Mouse (Mus musculus) stomach, embryonic 15.5 days (tissue): Measurements from ENCODE around the gene Nat10. TPM values are rescaled to one million over a fixed set of nuclear protein-coding genes. Genes with fewer than 3 reads are reported as not detected.

Source experiments
- ATAC-seq: fragments of 200-750 bp; cut with Nextera tagmentation; 2 replicates; pipeline ENCODE4 v1.8.0; 2017; ENCODE audit warnings: low read depth, moderate number of reproducible peaks, moderate TSS enrichment; ENCODE audit not compliant: insufficient read depth, low FRiP score
- H3K27ac ChIP-seq: fragments of 300-500 bp; sonication (generic); 2 replicates; pipeline ENCODE4 v1.5.1; 2015; ENCODE audit warnings: mild to moderate bottlenecking, inconsistent platforms
- H3K27me3 ChIP-seq: fragments of 300-500 bp; sonication (generic); replicated peaks from 2 replicates; pipeline ENCODE4 v1.6.1; 2015; ENCODE audit warnings: inconsistent platforms
- H3K36me3 ChIP-seq: fragments of 300-500 bp; sonication (generic); 2 replicates; pipeline ENCODE4 v1.6.1; 2015; ENCODE audit warnings: inconsistent platforms
- H3K4me1 ChIP-seq: fragments of 300-500 bp; sonication (generic); 2 replicates; pipeline ENCODE4 v1.6.1; 2015; ENCODE audit warnings: inconsistent platforms
- H3K4me2 ChIP-seq: fragments of 300-500 bp; sonication (generic); 2 replicates; pipeline ENCODE4 v1.6.1; 2015; ENCODE audit warnings: mild to moderate bottlenecking, inconsistent platforms
- H3K4me3 ChIP-seq: fragments of 300-500 bp; sonication (generic); replicated peaks from 2 replicates; pipeline ENCODE4 v1.5.1; 2015; ENCODE audit warnings: inconsistent platforms
- H3K9ac ChIP-seq: fragments of 300-500 bp; sonication (generic); 2 replicates; pipeline ENCODE4 v1.6.1; 2015; ENCODE audit warnings: inconsistent platforms
- H3K9me3 ChIP-seq: fragments of 300-500 bp; sonication (generic); 2 replicates; pipeline ENCODE4 v1.6.1; 2016; ENCODE audit warnings: inconsistent platforms
- WGBS: fragments of 180-500 bp; shearing (Covaris S2); methylation state at CpG from one replicate; pipeline ENCODE4 v1.1.7; 2015; 5-methylcytosine and 5-hydroxymethylcytosine counted together
- polyA plus RNA-seq: library from polyadenylated mRNA; unstranded; fragments of >200 nt; fragmentation: Nextera tagmentation; extraction: Ambion mirVana; gene quantifications from 2 replicates; pipeline ENCODE4 v1.2.1, GENCODE M21; 2015

Gene Nat10
- polyA plus RNA-seq, 1 experiment from 2014 or later = 25.0 TPM

DNA sequence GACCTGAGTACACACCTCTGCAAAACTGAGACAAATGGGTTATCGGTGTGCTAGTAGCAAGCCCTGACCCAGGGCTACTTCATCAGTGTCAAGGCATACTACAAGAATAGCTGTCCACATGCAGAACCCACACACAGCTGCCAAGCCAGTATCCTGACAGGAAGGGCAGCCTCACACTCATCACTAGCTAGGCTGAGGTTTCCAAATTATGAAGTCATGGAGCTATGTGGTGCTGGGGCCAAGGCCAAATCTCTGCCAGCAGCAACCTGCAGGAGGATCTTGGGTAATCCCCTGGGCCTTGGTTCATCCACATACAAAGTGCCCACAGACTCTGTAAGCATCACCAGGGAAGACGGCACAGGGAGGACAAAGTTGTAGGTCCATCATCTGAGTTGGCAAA lies 17.5 kb downstream of the Nat10 start:
- Histone ChIP-seq H3K9ac (no peak overlapping the region), H3K4me2 (no peak overlapping the region), H3K27ac (no peak overlapping the region), H3K9me3 (no peaks in the 10 kb centered on the region), H3K4me1 (no peaks in the 10 kb centered on the region), H3K4me3 (no peak overlapping the region), H3K27me3 (no peaks in the 10 kb centered on the region), H3K36me3 (peaks cover 11% of the 10 kb centered on the region; the same call in 1 of the 2 replicates)
- no peak for ATAC-seq
- WGBS = 94% methylated on average over 2 of the region's 2 CpGs

DNA sequence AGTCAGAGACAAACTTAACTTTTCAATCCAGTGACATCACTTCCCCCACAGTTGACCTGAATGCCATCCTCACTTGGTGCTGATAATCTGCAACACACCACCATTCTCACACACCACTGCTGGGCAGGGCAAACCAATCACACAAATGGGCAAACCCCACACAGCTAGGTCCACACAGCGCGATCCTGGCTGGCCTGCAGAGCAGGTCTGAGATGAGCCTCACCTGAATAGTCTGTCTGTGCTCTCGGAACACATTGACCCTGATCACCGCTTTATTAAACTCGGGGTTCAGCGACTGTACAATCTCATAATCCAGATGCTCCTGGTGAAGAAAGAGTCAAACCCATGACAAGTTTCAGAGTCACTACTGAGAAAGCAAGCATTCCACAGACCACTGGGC lies 18.2 kb downstream of the Nat10 start:
- Histone ChIP-seq H3K36me3 (peaks cover 11% of the 10 kb centered on the region; the same call in 1 of the 2 replicates), H3K4me2 (no peak overlapping the region), H3K4me3 (no peak overlapping the region), H3K27me3 (no peaks in the 10 kb centered on the region), H3K27ac (no peak overlapping the region), H3K4me1 (no peaks in the 10 kb centered on the region), H3K9ac (no peak overlapping the region), H3K9me3 (no peaks in the 10 kb centered on the region)
- WGBS = 96% methylated on average over 6 of the region's 6 CpGs
- no peak for ATAC-seq

DNA sequence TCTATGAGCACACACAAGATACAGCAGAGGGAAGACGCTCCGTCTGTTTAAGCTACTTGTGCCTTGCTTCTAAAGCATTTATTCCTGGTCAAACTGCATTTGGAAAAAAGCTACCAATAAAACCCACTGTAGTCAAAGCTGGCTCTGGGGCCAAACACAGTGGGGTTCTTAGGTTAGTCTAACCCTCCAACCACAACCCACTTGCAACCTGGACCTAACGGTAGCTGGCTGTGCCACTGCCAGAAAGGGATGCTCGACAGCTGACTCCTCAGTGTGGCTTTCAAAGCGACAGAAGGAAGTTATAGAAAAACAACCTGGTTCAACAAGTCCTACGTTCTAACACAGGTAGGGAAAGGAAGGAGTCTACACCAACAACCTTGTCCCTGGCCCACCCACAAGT lies 29.6 kb downstream of the Nat10 start:
- Histone ChIP-seq H3K36me3 (peaks cover 17% of the 10 kb centered on the region), H3K27ac (no peak overlapping the region)
- WGBS = 91% methylated on average over 6 of the region's 6 CpGs

DNA sequence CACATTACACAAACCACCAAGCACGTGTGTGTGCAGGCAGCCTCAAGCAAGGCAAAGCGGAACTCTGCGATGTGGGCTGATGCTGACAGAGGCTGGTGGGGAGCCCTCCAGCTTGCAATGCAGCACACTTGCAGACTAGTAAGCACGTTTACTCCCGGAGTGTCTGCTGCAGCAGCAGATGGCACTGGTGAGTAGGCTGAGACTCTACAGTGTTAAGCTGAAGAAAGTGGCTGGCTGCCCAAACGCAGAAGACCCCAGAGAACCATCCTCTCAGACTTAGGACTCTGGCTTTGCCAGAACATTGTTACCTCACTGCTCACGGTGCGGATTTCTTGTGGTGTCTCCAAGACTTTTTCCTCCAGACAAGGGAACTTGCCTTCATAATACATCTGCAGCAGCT lies 30.1 kb downstream of the Nat10 start:
- no peaks in the 10 kb centered on the region for H3K4me1 ChIP-seq
- no peak overlapping the region for H3K4me3 ChIP-seq
- no peak overlapping the region for H3K4me2 ChIP-seq
- H3K9me3 ChIP-seq = no peaks in the 10 kb centered on the region
- no peak overlapping the region for H3K27ac ChIP-seq
- H3K36me3 ChIP-seq = peaks cover 17% of the 10 kb centered on the region
- no peak overlapping the region for H3K9ac ChIP-seq
- ATAC-seq = no peak
- no peaks in the 10 kb centered on the region for H3K27me3 ChIP-seq
- 83% methylated on average over 8 of the region's 8 CpGs for WGBS

More for the DNA sequence above, 29.6 kb downstream of the Nat10 start:
- H3K4me3 ChIP-seq = no peak overlapping the region
- H3K9ac ChIP-seq = no peak overlapping the region
- no peaks in the 10 kb centered on the region for H3K9me3 ChIP-seq
- no peaks in the 10 kb centered on the region for H3K4me1 ChIP-seq
- ATAC-seq = no peak
- no peak overlapping the region for H3K4me2 ChIP-seq
- H3K27me3 ChIP-seq = no peaks in the 10 kb centered on the region

DNA sequence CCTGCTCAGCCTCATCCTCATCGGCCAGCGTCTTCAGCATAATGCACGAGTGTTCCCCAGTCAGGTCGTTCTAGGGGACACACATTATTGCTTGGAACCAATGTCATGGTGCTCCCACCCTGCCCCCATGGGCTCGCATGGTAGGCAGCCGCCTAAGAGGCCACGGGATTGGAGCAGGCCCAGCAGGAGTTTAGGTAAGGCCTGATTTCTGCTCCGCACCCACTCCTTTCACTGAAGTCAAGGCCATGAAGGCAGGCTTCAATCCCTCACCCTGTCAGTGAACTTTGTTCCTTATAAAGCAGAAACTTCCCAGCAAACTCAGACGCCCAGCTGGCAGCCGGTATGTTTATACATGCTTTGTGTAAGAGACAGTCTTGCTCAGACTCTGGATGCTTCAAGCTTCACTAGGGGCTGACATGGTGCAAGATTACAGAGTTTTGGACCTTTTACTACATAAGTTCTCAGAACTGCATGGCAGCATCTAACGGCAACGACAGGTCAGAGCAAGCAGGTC lies 33.0 kb downstream of the Nat10 start:
- WGBS = 70% methylated on average over 12 of the region's 12 CpGs
- Histone ChIP-seq H3K4me2 (no peak overlapping the region), H3K27ac (peak overlapping the region; percentile 7; the same call in 1 of the 2 replicates), H3K9me3 (no peaks in the 10 kb centered on the region), H3K9ac (no peak overlapping the region), H3K27me3 (no peaks in the 10 kb centered on the region), H3K4me1 (no peaks in the 10 kb centered on the region), H3K36me3 (peaks cover 28% of the 10 kb centered on the region), H3K4me3 (no peak overlapping the region)
- ATAC-seq = no peak

DNA sequence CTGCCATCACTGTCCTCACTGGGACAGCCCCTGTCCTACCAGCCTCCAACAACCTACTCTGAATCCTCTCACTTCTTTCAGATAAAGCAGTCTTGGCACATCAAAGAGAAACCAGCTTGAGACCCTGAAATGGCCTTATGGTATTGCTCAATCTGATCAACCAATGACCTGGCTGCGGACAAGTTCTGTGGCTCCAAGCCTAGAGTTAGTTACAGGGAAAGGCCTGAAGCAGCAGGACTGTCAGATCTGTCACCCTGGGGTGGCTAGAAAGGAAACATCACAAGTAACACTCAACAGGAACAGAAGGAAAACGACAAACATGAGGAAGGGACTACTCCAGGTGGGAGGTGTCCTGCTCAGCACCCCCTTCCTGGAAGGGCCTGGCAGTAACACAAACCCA lies 36.5 kb downstream of the Nat10 start:
- no peaks in the 10 kb centered on the region for H3K4me1 ChIP-seq
- 84% methylated on average over 2 of the region's 2 CpGs for WGBS
- no peak overlapping the region for H3K27ac ChIP-seq
- no peak overlapping the region for H3K9ac ChIP-seq
- H3K9me3 ChIP-seq = no peaks in the 10 kb centered on the region
- no peak overlapping the region for H3K4me2 ChIP-seq
- no peak for ATAC-seq
- no peak overlapping the region for H3K4me3 ChIP-seq
- H3K36me3 ChIP-seq = peaks cover 42% of the 10 kb centered on the region
- no peaks in the 10 kb centered on the region for H3K27me3 ChIP-seq

DNA sequence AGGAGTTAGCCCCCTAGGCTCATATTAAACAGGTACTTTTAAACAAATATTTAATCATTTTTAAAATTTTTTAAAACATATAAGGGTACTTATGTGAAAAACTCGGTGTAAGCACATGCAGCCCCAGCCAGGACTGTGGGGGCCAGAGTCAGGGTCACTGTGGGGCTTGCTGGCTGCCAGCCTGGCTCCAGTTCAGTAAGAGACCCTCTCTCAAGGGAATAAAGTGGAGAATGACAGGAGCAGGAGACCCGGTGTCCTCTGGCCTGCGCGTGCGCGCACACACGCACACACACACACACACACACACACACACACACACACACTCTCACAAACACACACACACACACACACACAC lies 41.8 kb downstream of the Nat10 start:
- no peak for ATAC-seq
- Histone ChIP-seq H3K4me3 (no peak overlapping the region), H3K27ac (no peak overlapping the region), H3K9ac (no peak overlapping the region), H3K9me3 (no peaks in the 10 kb centered on the region), H3K27me3 (no peaks in the 10 kb centered on the region), H3K36me3 (peaks cover 25% of the 10 kb centered on the region), H3K4me2 (no peak overlapping the region), H3K4me1 (no peaks in the 10 kb centered on the region)
- 79% methylated on average over 7 of the region's 7 CpGs for WGBS

DNA sequence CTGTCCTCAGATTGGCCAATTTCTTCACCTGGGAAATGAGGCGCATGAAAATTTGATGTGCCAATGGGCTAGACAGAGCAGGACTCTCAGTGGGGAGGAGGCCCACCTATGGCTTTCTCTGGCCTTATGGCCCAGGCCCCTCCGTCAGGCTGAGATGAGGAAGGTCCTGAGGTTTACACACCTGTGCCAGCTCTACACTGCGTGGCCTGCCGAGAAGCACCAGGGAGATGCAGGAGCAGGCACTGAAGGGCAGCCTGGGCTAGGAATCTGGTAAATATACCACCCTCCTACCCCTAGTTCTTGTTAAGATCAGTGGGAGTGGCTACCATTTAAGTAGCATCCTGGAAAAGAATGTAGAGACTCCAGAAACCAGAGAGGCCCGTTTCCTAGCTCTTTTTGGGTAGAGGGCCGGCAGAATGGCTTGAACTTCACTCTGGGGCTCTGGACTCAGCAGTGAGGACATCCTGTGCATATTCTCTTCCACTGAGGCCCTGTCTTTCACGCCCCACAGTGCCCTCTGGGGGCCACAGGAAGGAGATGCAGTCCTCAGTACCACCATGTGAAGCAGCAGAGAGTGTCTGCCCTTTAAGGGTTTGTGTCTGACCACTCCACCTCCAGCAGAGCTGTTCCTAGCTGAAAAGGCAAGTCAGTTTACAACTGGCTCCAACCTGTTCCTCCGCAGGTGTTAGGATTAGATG lies 42.3 kb downstream of the Nat10 start:
- H3K4me2 ChIP-seq = no peak overlapping the region
- no peak overlapping the region for H3K4me3 ChIP-seq
- H3K36me3 ChIP-seq = peaks cover 22% of the 10 kb centered on the region
- no peak overlapping the region for H3K27ac ChIP-seq
- H3K9ac ChIP-seq = no peak overlapping the region
- no peaks in the 10 kb centered on the region for H3K9me3 ChIP-seq
- WGBS = 59% methylated on average over 8 of the region's 8 CpGs
- ATAC-seq = peak; percentile 41
- H3K27me3 ChIP-seq = no peaks in the 10 kb centered on the region
- H3K4me1 ChIP-seq = no peaks in the 10 kb centered on the region

DNA sequence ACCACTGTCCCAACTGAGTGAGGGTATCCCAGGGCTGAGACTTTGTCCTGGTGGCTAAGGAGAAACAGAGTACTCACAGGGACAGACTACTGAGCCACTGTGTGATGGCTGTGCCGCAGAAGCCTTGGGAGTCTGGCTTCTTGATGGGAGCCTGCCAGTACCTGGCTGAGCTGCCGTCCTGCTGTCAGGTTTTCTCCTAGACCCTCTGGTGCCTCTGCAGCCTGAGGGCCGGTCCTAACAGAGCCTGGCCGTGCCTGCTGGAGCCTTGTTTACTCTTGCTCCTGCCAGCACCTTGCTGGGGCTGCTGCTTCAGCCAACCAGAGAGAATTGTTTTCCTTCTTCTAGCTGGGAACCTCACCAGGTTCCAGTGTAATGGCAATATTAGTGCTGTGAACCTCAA lies 46.7 kb downstream of the Nat10 start:
- Histone ChIP-seq H3K36me3 (0 out of 2 replicates have a peak, but pooled peaks cover 4% of the 10 kb centered on the region), H3K27ac (no peak overlapping the region), H3K9me3 (no peaks in the 10 kb centered on the region), H3K4me3 (no peak overlapping the region), H3K4me2 (no peak overlapping the region), H3K4me1 (no peaks in the 10 kb centered on the region), H3K27me3 (no peaks in the 10 kb centered on the region), H3K9ac (no peak overlapping the region)
- no peak for ATAC-seq
- 62% methylated on average over 4 of the region's 4 CpGs for WGBS

DNA sequence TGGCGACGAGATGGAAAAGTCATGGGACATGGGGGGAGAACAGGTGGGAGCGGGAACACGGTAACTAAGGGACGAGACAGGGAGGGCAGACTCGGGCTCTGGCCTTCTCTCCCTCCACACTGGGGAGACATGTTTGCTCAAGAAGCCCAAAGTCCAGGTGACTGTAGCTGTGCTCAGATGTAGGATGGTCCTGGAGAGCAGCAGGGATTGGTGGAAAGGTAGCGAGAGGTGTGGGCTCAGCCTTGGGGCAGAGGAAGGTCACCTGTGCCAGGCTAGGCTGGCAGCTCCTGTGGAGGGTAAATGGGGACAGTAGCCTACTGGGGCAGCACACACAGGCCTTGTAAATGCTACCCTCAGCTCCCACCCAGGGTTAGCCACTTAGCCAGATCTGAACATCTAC lies 47.2 kb downstream of the Nat10 start:
- H3K27me3 ChIP-seq = no peaks in the 10 kb centered on the region
- H3K4me2 ChIP-seq = no peak overlapping the region
- H3K27ac ChIP-seq = no peak overlapping the region
- no peak overlapping the region for H3K4me3 ChIP-seq
- H3K9ac ChIP-seq = no peak overlapping the region
- H3K36me3 ChIP-seq = 0 out of 2 replicates have a peak, but pooled peaks cover 4% of the 10 kb centered on the region
- 0 out of 2 replicates have a peak, but pooled peaks have one; percentile 21 for ATAC-seq
- no peaks in the 10 kb centered on the region for H3K4me1 ChIP-seq
- no peaks in the 10 kb centered on the region for H3K9me3 ChIP-seq
- 73% methylated on average over 7 of the region's 7 CpGs for WGBS

DNA sequence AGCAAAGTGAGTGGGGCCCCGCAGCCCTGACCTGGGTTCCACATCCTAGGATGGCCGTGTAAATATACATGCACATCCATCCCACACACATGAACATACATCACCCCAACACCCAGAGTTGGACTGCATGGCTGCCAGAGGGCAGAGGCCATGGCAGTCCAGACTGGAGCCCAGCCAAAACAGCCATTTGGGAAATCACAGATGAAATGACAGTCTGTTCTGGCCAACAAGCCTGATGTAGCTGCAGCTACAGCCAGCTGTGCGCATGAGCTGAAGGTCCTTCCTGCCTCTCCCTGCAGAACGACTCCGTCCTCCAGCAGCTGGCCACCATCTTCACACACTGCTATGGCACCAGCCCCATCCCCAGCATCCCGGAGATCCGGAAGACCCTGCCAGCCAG lies 50.2 kb downstream of the Nat10 start:
- 53% methylated on average over 7 of the region's 7 CpGs for WGBS
- Histone ChIP-seq H3K9me3 (no peaks in the 10 kb centered on the region), H3K9ac (no peak overlapping the region), H3K4me3 (no peak overlapping the region), H3K4me2 (no peak overlapping the region), H3K27ac (no peak overlapping the region), H3K36me3 (no peaks in the 10 kb centered on the region), H3K4me1 (peaks cover 7% of the 10 kb centered on the region), H3K27me3 (no peaks in the 10 kb centered on the region)
- no peak for ATAC-seq

DNA sequence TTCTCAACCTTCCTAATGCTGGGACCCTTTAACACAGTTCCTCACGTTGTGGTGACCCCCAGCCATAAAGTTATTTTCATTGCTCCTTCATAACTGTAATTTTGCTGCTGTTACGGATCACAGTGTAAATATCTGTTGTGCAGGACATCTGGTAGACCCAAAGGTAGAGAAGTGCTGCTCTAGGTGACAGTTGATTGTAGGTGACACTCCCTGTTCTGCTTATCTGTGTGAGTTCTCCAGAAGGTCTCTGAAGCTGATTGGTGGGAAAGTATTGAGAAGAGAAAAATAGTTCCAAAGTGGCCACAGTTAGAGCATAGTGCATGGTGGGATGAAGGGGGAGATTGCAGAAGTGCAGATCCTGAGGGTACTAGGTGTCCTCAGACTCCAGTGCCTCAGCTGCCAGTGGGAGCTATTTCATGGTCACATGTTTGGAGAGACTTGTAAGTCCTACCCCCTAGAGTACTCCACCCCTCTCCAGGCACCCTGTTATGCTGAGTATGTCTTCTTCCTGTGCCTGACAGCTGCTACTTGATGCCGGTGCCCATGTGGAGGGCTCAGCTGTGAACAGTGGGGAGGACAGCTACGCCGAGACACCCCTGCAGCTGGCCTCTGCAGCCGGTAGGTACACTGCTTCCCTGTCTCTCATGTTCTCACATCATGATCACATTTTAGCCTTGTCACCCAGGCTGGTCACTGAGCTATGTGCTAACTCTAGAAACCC lies 53.9 kb downstream of the Nat10 start:
- Histone ChIP-seq H3K4me3 (no peak overlapping the region), H3K27ac (no peak overlapping the region), H3K36me3 (no peaks in the 10 kb centered on the region), H3K9ac (no peak overlapping the region), H3K9me3 (no peaks in the 10 kb centered on the region), H3K4me2 (no peak overlapping the region), H3K4me1 (peaks cover 8% of the 10 kb centered on the region), H3K27me3 (no peaks in the 10 kb centered on the region)
- 83% methylated on average over 6 of the region's 6 CpGs for WGBS
- ATAC-seq = no peak
